Mouse (Mus musculus): Measurements from ENCODE around the gene Tchhl1. TPM values are rescaled to one million over a fixed set of nuclear protein-coding genes. Genes with fewer than 3 reads are reported as not detected.
"Not testable (repeated sequence)": the region's sequence is repeated elsewhere in the genome, so short reads cannot be mapped to it uniquely, and the experiment has no call there.

Tchhl1 gene
- not detected for total RNA-seq (2022)

- DNase-seq (ENCODE audit: low spot score in 2 of 2): no peak
Observed at GRCm38 (mm10) chr3:93468561-93468960, at the start of gene Tchhl1. Gene Tchhl1, plus strand, starts transcription at chr3:93468754.

GRCm38 (mm10) chr3:93431673-93432072 is 36.9 kb upstream of the Tchhl1 start:
- no peak for DNase-seq (ENCODE audit: low spot score in 2 of 2)

GRCm38 (mm10) chr3:93442030-93442429 is 26.5 kb upstream of the Tchhl1 start, which contains the start of gene Tchh:
Gene Tchh, plus strand, starts transcription at chr3:93442330.
- no peak for DNase-seq (ENCODE audit: low spot score in 2 of 2)

GRCm38 (mm10) chr3:93443501-93444101 is 25.0 kb upstream of the Tchhl1 start:
- peak; percentile 6 to 25 for DNase-seq (ENCODE audit: low spot score in 2 of 2)

GRCm38 (mm10) chr3:93444343-93445164 is 24.0 kb upstream of the Tchhl1 start:
- DNase-seq (ENCODE audit: low spot score in 2 of 2): peak; percentile 52 to 59

- peak; percentile 5 to 34 for DNase-seq (ENCODE audit: low spot score in 2 of 2)
Observed at GRCm38 (mm10) chr3:93445165-93445705, 23.3 kb upstream of the Tchhl1 start.

- peak in 1 of 2 experiments; percentile 4 for DNase-seq (ENCODE audit: low spot score in 2 of 2)
Observed at GRCm38 (mm10) chr3:93446128-93446755, 22.3 kb upstream of the Tchhl1 start.

GRCm38 (mm10) chr3:93446756-93447137 is 21.8 kb upstream of the Tchhl1 start:
- DNase-seq (ENCODE audit: low spot score in 2 of 2): peak in 1 of 2 experiments; percentile 5

- peak; percentile 50 to 66 for DNase-seq (ENCODE audit: low spot score in 2 of 2)
Observed at GRCm38 (mm10) chr3:93447138-93447841, 21.3 kb upstream of the Tchhl1 start.

- DNase-seq (ENCODE audit: low spot score in 2 of 2): no peak
Observed at GRCm38 (mm10) chr3:93466556-93466955, 2.0 kb upstream of the Tchhl1 start.

GRCm38 (mm10) chr3:93467130-93467529 is 1.4 kb upstream of the Tchhl1 start:
- no peak for DNase-seq (ENCODE audit: low spot score in 2 of 2)

- no peak for DNase-seq (ENCODE audit: low spot score in 2 of 2)
Observed at GRCm38 (mm10) chr3:93469629-93470028, 1.1 kb downstream of the Tchhl1 start.

- DNase-seq (ENCODE audit: low spot score in 2 of 2): no peak
Observed at GRCm38 (mm10) chr3:93480053-93480452, 11.5 kb downstream of the Tchhl1 start.

- no peak for DNase-seq (ENCODE audit: low spot score in 2 of 2)
Observed at GRCm38 (mm10) chr3:93481982-93482616, 13.5 kb downstream of the Tchhl1 start.

- DNase-seq (ENCODE audit: low spot score in 2 of 2): no peak
Observed at GRCm38 (mm10) chr3:93485611-93486010, 17.1 kb downstream of the Tchhl1 start.

- no peak for DNase-seq (ENCODE audit: low spot score in 2 of 2)
Observed at GRCm38 (mm10) chr3:93488541-93488940, 20.0 kb downstream of the Tchhl1 start.

GRCm38 (mm10) chr3:93492176-93492575 is 23.6 kb downstream of the Tchhl1 start:
- no peak for DNase-seq (ENCODE audit: low spot score in 2 of 2)

- peak in 1 of 2 experiments; percentile 33 for DNase-seq (ENCODE audit: low spot score in 2 of 2)
Observed at GRCm38 (mm10) chr3:93493992-93494391, 25.4 kb downstream of the Tchhl1 start.

GRCm38 (mm10) chr3:93494774-93495173 is 26.2 kb downstream of the Tchhl1 start:
- DNase-seq (ENCODE audit: low spot score in 2 of 2): not testable (repeated sequence)

GRCm38 (mm10) chr3:93497131-93497530 is 28.6 kb downstream of the Tchhl1 start:
- no peak for DNase-seq (ENCODE audit: low spot score in 2 of 2)

- DNase-seq (ENCODE audit: low spot score in 2 of 2): no peak
Observed at GRCm38 (mm10) chr3:93499129-93499528, 30.6 kb downstream of the Tchhl1 start.
